Mouse (Mus musculus) telencephalon, adult 2 months (tissue): ENCODE results near the gene Smpd4.

Experiments used
- DNase-seq: peaks from one replicate; pipeline ENCODE4 v3.0.0-alpha.2; 2011; ENCODE audit warnings: low read depth, low spot score

Smpd4 gene

DNA sequence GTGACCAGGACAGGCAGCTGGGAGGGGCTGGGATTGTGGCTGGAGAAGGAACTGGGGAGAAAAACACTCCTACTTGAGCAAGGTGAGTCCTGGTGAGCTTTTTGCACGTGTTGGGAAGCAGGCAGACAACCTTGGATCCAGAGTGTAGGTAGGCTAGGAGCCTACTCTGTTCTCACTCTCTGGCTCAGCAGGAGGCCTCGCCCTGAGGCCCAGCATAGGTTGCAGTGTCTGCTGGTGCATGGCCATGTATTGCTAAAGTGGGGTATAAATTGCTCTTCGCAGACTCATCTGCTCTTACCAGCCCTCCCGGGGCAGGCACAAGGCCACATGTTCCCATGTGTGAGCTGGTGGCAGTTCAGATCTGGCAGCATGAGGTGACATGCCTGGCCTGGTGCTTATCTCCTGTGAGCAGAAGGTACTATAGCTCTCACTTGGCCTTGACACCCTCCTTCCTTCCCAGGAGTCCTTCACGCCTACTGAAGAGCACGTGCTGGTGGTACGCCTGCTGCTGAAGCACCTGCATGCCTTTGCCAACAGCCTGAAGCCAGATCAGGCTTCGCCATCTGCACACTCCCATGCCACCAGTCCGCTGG is 19.0 kb downstream of the Smpd4 start:
- no peak for DNase-seq

DNA sequence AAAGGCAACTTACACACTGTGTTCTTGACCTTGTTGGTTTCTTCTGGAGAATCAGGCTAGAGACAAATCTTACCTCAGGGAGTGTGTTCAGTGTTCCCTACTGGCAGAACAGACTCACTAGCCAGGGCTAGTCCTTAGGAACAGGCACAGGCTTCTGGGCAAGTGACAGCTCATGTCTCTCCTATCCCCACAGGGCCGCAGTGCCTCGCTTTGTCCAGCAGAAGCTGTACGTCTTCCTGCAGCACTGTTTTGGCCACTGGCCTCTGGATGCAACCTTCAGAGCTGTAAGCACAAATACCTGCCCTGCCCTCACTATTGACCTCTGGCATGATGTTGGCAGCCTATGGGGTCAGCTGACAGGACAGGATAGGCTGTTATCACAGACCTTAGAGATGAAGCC is 19.9 kb downstream of the Smpd4 start:
- DNase-seq, result no peak

DNA sequence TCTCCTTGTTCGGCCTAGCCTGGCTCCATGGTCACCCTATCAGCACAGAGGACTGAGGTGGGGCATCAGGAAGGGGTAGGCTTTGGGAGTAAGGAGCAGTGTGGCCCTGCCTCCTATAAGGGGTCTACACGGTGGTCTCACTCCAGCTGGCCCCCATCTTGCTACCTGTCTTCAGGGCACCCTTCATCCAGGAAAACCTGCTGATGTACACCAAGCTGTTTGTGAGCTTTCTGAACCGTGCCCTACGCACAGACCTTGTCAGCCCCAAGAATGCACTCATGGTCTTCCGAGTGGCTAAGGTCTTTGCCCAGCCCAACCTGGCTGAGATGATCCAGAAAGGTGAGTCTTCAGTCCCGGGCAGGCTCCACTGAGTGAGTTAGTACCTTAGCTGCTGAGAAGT is 20.8 kb downstream of the Smpd4 start:
- no peak for DNase-seq

DNA sequence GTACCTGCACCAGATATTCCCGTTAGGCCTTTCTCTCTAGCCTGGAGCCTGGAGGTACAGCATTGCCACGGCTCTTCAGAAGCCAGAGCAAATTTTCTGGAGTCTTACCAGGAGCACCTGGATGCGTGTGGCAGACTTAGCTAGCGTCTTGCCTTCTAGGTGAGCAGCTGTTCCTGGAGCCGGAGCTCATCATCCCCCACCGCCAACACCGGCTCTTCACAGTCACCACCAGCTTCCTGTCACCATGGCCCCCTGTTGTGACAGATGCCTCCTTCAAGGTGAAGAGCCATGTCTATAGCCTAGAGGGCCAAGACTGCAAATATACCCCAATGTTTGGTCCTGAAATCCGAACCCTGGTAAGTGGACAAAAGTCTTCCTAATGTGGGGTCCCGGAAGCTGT is 21.6 kb downstream of the Smpd4 start:
- DNase-seq, result no peak

DNA sequence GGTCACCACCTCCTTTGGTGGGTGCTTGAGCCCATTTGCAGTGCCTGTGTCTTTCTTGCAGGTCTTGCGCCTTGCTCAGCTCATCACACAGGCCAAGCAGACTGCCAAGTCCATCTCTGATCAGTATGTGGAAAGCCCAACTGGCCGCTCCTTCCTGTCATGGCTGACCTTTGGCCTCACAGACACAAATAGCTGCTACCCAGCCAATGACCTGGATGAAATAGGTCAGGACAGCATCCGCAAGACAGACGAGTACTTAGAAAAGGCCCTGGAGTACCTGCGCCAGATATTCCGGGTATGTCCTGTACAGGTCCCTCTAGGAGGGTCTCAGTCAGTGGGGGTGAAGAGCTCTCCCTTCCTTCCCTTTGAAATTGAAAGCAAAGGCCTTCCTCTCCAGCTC is 22.1 kb downstream of the Smpd4 start:
- DNase-seq, result no peak

DNA sequence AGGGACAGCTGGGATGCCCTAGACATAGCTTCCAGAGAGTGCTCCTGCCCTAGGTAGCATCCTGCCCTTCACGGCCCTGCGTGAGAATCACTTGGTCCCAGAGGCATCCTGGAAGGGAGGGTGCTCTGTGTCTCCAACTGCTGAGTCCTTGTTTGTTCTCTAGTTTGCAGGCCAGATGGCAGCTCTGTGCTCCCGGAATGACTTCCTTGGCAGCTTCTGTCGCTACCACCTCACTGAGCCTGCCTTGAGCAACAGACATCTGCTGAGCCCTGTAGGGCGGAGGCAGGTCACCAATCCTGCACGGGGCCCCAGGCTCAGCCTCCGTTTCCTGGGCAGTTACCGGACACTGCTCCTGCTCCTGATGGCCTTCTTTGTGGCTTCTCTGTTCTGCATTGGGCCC is 23.2 kb downstream of the Smpd4 start:
- no peak for DNase-seq

DNA sequence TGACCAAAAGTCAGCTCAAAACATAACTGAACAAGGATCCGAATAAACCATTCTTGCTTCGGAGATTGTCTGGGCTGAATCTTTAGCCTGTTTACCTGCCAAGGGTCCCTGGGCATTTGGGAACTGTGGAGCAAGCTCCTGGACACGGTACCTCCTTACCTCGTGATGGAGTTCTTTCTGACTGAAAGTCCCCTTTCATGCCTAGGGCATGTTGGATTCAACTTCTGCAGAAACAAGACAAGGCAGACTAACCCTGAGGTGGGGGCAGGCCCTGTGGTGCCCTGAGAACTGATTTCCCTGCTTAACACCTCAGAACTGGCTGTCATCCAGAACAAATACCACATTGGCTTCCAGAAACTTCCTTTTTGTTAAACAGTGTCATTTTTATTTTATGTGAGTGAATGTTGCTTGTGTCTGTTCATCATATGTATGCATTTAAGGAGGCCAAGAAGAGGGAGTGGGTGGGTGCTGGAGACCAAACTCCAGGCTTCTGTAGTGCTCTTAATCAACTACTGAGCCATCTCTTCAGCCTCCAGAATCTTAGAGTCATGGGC is 24.4 kb downstream of the Smpd4 start:
- DNase-seq, result no peak

DNA sequence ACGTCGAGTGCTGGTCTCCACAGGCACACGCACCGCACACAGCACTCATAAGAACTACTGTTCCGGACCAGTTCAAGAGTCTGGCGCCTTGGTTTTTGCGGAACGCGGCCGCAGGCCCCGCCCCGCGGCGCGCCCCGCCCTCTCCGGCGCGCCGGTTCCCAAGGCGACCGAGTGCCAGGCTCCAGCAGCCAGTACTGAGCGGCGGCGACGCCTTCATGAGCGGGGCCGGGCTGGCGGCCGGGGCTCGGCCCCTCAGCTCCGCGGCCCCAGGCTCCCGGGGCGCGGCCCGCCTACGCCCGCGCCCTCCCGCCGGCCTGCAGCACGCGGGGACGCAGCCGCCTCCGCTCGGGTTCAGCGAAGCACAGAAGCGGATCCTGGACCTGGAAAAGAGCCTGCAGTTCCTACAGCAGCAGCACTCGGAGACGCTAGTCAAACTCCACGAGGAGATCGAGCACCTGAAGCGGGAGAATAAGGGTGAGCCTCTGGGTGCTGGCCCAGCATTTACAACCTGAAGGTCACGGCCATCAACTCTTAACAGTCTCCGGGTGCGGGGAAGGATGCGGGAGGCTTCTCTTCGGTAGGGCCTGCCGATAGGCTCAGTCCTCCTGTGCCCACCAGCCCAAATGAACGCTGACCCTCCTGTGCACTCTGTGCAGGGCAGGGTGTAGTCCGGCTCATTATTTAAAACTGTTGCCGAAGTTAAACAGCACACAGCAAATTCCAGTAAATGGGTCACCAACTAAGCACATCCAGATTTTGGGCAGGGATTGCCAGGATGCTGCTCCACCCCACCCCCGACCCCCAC is 27.4 kb downstream of the Smpd4 start, which contains the start of gene Ccdc74a:
Gene Ccdc74a, plus strand, starts transcription at position 161 of the 805 bp plus-strand sequence.
- DNase-seq, result no peak

DNA sequence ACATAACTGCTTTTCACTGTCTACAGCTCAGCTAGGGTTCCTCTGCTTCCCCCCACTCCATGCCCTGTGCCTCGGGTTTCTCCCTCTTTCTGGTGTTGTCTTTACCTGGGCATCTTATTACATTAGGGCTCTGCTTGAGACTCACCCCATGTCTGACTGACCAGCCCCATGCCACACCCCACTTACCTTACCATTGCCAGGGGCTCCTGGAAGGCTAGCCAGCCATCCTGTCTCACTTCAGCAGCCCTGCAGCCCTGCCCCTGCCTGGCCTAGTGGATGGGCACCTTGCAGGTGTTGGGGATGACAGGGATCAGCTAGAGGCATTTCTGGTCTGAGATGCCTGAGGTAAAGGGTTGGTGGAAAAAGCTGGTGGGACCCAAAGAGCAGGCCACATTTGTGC is 28.0 kb downstream of the Smpd4 start:
- no peak for DNase-seq

DNA sequence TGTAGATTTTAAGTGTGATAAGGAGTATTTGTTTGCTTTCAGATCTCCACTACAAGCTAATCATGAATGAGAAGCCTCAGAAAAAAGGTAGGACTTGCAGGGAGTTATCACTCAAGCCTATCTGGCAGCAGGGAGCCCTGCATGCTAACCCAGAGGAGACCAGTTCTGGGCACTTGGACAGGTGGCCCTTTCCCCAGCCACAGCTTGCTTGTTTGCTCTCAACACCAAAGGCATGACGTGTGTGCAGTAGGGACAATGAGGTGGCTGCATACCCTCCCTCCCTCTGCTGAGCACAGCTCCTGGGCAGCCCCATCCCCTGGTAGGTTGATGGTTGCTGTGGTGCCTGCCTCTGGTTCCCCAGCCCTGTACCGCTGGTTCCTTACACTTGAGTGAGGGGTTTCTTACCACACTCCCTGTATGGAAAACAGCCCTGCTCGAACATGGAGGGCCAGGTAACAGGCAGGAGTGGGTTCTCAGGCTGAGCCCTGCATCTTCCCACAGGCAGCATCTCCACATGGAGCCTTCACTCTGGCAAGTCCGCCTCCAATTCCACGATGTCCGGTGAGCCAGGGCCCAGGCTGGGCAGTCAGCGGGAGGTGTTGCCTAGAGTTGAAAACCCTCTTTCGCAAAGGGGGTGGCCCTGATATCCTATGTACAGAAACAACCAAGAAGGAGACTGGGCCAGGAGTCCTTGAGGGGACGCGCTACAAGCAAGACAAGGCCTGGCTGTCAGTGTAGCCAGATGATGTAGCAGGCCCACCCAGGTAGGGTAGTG is 28.6 kb downstream of the Smpd4 start:
- DNase-seq, result no peak

DNA sequence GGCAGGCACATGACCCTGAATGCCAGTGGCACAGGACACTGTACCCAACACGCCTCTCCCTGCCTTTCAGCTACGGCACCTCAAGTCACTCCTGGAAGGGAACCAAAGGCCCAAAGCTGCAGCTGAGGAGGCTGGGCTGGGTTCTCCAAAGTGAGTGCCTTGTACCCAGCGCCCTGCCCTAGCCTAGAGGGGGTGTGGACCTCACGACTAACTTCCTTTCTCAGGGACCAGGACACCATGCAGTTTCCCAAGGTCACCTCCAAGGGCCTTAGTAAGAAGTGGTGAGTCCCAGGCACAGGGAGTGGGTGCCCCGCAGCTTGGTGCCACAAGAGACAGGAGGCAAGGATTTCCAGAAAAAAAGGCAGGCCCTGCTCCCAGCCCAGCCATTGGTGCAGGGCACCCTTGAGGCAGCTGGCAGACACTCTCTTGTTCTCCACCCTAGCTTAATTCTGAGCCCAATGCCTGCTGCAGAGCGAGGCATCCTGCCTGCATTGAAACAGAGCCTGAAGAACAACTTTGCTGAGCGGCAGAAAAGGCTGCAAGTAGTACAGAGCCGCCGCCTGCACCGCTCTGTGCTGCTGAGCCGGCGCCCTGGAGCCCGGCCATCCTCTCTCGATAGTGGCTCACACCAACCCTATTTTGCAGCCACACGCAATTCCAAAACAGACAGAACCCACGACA is 30.9 kb downstream of the Smpd4 start:
- DNase-seq, result no peak

DNA sequence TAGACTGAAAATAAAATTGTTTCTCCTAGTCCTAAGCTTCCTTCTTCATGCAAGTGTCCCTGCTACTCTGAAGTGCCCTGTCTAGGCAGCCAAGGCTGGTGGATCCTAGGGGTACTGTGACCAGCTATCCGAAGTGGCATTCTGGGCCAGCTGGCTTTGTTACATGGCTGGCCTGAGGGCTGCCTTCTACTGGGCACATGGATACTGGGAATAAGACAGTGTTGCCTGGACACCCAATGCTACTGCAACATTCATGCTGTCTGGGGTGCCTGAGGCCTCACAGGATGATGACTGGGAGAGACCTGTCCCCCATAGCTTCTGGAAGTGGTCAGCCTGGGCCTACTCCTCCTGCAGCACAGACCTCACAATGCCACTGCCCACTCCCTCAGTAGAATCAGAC is 31.6 kb downstream of the Smpd4 start:
- DNase-seq, result no peak

DNA sequence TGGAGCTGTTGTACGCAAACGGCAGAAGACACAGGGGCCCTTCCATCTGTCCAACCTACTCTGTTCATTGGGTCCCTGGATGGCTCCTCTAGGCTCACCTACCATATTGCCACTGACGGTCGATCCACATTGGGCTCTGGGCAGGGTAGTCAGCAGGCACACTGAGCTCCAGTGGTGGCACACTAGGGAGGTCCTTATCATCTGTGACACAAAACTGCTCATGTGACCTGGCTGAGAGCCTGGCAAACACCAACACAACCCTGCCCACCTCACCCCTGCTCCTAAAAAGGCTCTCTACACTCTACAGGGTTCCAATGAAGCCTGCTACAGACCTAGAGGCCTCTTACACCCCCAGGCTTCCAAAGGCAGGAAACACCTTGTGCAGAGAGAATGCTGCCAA is 33.5 kb downstream of the Smpd4 start:
- DNase-seq, result no peak

DNA sequence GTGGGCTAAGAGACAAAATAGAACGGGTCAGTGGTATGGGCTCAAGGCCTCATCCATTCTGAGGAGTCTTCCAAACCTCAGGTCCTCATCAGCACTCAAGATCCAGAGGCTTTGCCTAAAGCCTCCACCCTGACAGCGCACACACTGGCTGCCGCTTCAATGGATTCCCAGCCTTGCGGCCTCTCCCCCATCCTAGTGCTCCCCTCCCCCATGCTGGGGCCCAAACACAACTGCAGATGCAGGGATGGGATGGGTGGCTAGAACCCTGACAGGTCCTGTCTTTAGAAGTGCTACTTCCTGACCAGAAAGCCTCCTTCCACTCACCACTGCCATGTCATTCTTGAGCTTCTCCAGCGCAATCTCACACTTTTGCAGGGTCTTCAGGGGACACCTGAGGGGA is 34.4 kb downstream of the Smpd4 start:
- DNase-seq, result no peak

DNA sequence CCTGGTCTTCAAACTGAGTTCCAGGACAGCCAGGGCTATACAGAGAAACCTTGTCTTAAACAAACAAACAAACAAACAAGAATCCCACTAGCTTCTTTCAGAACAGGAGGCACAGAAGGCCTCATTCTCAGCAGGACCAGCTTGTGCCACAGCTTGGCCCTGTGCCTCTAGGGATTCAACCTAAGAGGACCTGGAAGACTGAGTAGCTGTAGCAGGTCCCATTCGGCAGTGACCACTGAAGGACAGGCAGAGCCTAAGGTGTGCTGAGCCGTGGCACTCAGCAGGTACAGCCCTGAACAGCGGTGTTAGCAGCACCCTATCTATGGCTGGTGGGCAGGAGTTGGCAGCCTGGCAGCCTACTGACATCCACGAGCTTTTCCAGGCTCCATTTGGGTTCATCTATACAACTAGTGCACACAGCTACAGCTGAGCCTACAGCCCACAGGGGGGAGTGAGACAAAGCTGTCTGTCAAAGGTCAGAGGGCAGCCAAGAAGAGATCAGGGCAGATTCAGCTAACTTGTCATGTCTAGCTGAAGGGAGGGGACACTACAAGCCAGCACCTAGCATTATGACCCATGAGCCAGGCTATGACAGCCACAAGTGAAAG is 35.1 kb downstream of the Smpd4 start:
- DNase-seq, result no peak

DNA sequence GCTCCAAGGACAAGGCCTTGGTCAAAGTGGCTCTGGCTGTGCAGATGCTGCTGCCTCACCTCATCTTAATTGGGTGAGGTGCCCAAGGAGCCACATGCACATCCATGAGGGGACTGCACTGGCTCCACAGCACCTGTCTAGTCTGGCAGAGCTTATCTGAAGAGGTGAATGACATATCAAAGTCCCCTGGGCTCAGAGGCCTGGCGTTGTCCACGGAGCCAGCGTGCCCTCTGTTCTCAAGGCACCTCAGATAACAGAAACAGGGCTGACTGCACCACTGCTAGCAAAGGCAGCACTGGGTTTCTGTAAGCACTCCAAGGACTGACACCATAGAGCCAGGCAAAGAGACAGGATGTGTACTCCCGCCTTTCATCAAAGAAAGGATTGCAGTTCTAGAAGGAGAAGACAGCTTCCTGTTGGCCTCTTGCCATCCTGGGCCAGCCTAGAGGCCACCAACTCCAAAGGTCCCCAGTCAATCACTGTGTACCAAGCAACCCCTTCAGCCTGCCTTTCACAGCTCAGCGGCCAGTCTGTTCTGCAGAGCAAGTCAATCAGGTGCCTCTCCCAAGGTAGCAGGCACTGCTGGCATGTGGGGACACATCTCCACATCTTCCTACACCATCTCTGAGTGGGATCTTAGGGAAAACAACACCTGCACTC is 37.2 kb downstream of the Smpd4 start:
- DNase-seq, result no peak

DNA sequence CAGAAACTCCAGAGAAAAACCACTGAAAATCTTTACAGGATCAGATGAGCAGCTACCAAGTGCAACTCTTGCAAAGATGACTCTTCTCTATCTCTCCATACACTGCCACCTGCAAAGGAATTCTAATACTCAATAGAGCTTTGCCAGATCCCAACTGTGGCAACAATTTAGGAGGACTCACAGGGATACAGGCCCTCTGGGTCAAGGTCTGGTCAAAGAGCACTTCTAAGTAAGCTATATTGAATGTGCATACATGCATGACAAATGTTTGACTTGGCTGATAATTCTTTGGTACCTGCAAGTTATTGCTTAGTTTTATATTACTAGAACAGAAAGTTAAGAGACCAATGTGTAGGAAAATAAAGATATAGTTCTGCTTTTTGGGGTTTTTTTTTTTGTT is 46.4 kb downstream of the Smpd4 start:
- DNase-seq, result no peak

DNA sequence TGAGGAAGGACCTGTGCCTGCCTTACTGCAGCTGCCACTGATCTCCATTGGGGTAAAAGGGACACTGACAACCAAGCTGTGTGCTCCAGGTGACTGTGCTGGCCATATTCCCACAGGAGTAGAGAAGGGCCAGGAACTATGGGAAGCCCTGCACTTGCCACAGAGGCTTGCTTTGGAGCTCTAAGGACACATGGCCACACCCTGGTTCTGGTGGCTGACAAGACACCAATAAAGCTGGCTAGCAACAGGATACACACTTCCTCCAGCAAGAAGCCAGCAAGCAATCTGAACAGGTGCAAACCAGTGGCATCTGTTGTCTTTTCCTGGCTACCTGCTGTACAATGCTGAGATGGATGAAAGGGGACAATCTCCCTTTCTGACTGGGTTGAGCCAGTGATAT is 50.7 kb downstream of the Smpd4 start:
- no peak for DNase-seq
